Mouse (Mus musculus) midbrain, embryonic 11.5 days (tissue): Measurements from ENCODE around the gene Pde2a. TPM values are rescaled to one million over a fixed set of nuclear protein-coding genes. Genes with fewer than 3 reads are reported as not detected.

Experiments
- ATAC-seq: fragments of 200-750 bp; cut with Nextera tagmentation; 2 replicates; pipeline ENCODE4 v1.8.0; 2017; ENCODE audit warnings: moderate TSS enrichment, moderate library complexity; ENCODE audit not compliant: low FRiP score
- DNase-seq: peaks from one replicate; pipeline ENCODE4 v3.0.0; 2015; ENCODE audit warnings: low spot score; ENCODE audit errors: missing footprints
- H3K27ac ChIP-seq: fragments of 300-500 bp; sonication (generic); 2 replicates; pipeline ENCODE4 v1.5.1; 2014; ENCODE audit warnings: low read depth, low read length
- H3K27me3 ChIP-seq: fragments of 300-500 bp; sonication (generic); 2 replicates; pipeline ENCODE4 v1.6.1; 2014; ENCODE audit warnings: mild to moderate bottlenecking, low read length, moderate library complexity, mixed read lengths; ENCODE audit not compliant: control insufficient read depth, insufficient read depth
- H3K36me3 ChIP-seq: fragments of 300-500 bp; sonication (generic); 2 replicates; pipeline ENCODE4 v1.6.1; 2014; ENCODE audit warnings: mild to moderate bottlenecking, low read length, moderate library complexity, mixed read lengths; ENCODE audit not compliant: control insufficient read depth, insufficient read depth
- H3K4me1 ChIP-seq: fragments of 300-500 bp; sonication (generic); 2 replicates; pipeline ENCODE4 v1.6.1; 2014; ENCODE audit warnings: low read length; ENCODE audit not compliant: control insufficient read depth, insufficient read depth
- H3K4me2 ChIP-seq: fragments of 300-500 bp; sonication (generic); 2 replicates; pipeline ENCODE4 v1.6.1; 2014; ENCODE audit warnings: mild to moderate bottlenecking, moderate library complexity
- H3K4me3 ChIP-seq: fragments of 300-500 bp; sonication (generic); 2 replicates; pipeline ENCODE4 v1.5.1; 2014; ENCODE audit warnings: low read depth, low read length
- H3K9ac ChIP-seq: fragments of 300-500 bp; sonication (generic); 2 replicates; pipeline ENCODE4 v1.6.1; 2014; ENCODE audit warnings: low read length
- H3K9me3 ChIP-seq: fragments of 300-500 bp; sonication (generic); 2 replicates; pipeline ENCODE4 v1.6.1; 2016; ENCODE audit warnings: low read length; ENCODE audit not compliant: control insufficient read depth
- WGBS: fragments of 180-500 bp; shearing (Covaris S2); extraction: QIAGEN DNeasy Blood & Tissue Kit; methylation state at CpG from one replicate; pipeline ENCODE4 v1.1.7; 2014; 5-methylcytosine and 5-hydroxymethylcytosine counted together
- polyA plus RNA-seq: library from polyadenylated mRNA; unstranded; fragments of >200 nt; fragmentation: Nextera tagmentation; extraction: Ambion mirVana; gene quantifications from 2 replicates; pipeline ENCODE4 v1.2.1, GENCODE M21; 2014

Pde2a gene
- polyA plus RNA-seq, 1 experiment from 2014 or later, result 13.0 TPM

DNA sequence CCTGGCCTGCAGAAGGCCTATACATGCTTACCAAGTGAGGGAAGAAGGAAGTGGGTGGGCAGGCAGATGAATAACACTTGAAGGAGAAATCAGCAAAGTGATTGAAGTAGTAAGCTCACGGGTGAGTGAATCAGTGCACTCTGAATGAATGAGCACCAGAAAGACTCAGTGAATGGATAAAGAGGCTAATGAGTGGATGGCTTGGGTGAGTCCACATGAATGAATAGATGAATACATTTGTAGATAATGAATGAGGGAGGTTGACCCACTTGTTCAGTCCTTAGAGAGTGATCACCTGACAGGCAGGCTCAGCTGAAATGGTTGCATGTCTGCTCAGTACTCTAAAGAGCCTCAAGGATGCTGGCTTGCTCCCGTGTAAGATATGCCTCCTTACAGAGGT, 101.7 kb downstream of the Pde2a start:
- H3K27ac ChIP-seq, result no peak overlapping the region
- H3K9ac ChIP-seq, result no peak overlapping the region
- no peaks in the 10 kb centered on the region for H3K36me3 ChIP-seq
- WGBS, result 57% methylated on average over 2 of the region's 2 CpGs
- no peak overlapping the region for H3K4me2 ChIP-seq
- no peaks in the 10 kb centered on the region for H3K27me3 ChIP-seq
- H3K4me3 ChIP-seq, result no peak overlapping the region
- DNase-seq (no peak), ATAC-seq (0 out of 2 replicates have a peak, but pooled peaks have one; percentile 64)
- H3K9me3 ChIP-seq, result no peaks in the 10 kb centered on the region
- H3K4me1 ChIP-seq, result no peaks in the 10 kb centered on the region

DNA sequence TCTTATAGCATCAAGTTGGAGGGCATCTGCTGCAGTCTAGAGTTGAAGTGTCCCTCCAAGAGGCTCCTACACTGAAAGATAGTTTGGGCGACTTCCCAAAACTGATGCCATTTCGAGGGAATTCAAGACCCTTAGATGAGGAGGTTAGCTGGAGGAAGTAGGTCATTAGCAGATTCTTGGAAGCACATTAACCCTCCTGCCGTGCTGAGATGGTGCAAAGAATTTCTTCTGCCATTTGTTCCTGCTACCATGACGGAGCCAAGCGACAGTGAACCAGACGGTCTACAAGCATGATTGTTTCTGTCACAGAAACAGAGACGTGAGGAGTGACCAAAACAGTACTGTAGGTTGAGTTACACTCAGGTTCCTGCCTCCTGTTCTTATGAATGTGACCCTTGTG, 105.0 kb downstream of the Pde2a start:
- H3K36me3 ChIP-seq, result no peaks in the 10 kb centered on the region
- WGBS, result 83% methylated on average over 7 of the region's 7 CpGs
- no peaks in the 10 kb centered on the region for H3K27me3 ChIP-seq
- no peak for DNase-seq
- H3K9ac ChIP-seq, result no peak overlapping the region
- H3K9me3 ChIP-seq, result no peaks in the 10 kb centered on the region
- H3K4me1 ChIP-seq, result no peaks in the 10 kb centered on the region
- no peak for ATAC-seq
- H3K4me3 ChIP-seq, result no peak overlapping the region
- H3K4me2 ChIP-seq, result no peak overlapping the region
- H3K27ac ChIP-seq, result no peak overlapping the region

DNA sequence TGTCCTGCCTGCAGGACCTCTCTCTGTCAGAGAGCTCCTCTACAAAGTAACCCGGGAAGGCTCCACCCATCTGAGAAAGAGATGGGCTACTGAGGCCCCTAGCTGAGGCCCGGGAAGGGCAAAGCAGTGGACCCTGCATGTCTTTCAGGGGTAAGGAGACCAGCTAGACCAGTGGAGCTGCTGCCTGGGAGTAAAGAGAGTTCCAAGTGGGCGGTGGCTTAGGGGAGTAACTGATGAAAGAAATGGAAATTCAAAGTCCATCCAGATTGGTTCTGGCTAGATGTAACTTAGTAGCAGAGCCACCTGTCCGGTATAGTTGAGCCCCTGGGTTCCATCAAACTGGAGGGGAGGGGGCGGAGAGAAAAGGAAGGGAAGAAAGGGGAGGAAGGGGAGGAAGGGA, 112.9 kb downstream of the Pde2a start:
- DNase-seq (no peak), ATAC-seq (no peak)
- no peak overlapping the region for H3K4me2 ChIP-seq
- no peaks in the 10 kb centered on the region for H3K4me1 ChIP-seq
- H3K27ac ChIP-seq, result no peak overlapping the region
- no peak overlapping the region for H3K9ac ChIP-seq
- H3K4me3 ChIP-seq, result no peak overlapping the region
- WGBS, result 33% methylated on average over 5 of the region's 5 CpGs
- no peaks in the 10 kb centered on the region for H3K9me3 ChIP-seq
- no peaks in the 10 kb centered on the region for H3K36me3 ChIP-seq
- H3K27me3 ChIP-seq, result no peaks in the 10 kb centered on the region

DNA sequence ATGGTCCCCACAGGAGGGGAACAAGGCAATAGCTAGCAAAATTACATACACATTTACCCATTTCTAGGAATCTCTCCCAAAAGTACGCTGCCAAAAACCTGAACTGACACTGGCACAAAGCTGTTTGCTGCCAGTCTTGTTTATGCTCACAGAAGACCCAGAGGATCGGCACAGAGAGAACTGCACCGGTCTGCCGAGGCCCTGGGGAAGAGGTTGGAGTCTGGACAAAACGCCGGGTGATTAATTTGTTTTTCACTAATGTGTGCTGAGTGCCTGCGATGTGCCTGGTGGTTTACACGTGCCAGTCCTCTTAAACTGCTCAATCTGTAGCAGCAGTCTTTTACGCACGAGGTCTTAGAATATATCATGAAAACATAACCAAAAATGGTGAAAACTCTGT, 113.6 kb downstream of the Pde2a start:
- H3K9ac ChIP-seq, result no peak overlapping the region
- no peak overlapping the region for H3K27ac ChIP-seq
- no peaks in the 10 kb centered on the region for H3K27me3 ChIP-seq
- no peak overlapping the region for H3K4me2 ChIP-seq
- no peaks in the 10 kb centered on the region for H3K36me3 ChIP-seq
- DNase-seq (no peak), ATAC-seq (no peak)
- no peak overlapping the region for H3K4me3 ChIP-seq
- WGBS, result 83% methylated on average over 10 of the region's 10 CpGs
- H3K4me1 ChIP-seq, result no peaks in the 10 kb centered on the region
- H3K9me3 ChIP-seq, result no peaks in the 10 kb centered on the region

DNA sequence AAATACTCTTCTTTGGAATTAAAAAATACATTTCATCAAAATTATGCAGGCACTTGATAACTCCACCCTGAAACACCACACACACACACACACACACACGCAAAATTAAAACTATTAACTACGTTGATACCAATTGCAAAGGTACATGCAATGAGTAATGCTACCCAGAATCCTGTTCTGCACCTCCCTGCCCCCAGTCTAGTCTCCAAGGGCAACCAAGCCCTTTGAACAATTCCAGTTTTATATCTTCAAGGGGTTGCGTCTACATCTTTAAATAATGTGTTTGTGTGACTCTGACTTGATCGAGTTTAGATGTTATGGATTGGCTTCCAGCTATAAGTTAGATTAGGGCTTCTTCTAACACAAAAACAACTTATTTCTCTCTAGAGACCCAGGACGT, 114.0 kb downstream of the Pde2a start:
- Histone ChIP-seq H3K4me1 (no peaks in the 10 kb centered on the region), H3K36me3 (no peaks in the 10 kb centered on the region), H3K27me3 (no peaks in the 10 kb centered on the region), H3K27ac (no peak overlapping the region), H3K9ac (no peak overlapping the region), H3K4me3 (no peak overlapping the region), H3K9me3 (no peaks in the 10 kb centered on the region), H3K4me2 (no peak overlapping the region)
- WGBS, result 76% methylated on average over 5 of the region's 5 CpGs
- ATAC-seq (no peak), DNase-seq (no peak)

DNA sequence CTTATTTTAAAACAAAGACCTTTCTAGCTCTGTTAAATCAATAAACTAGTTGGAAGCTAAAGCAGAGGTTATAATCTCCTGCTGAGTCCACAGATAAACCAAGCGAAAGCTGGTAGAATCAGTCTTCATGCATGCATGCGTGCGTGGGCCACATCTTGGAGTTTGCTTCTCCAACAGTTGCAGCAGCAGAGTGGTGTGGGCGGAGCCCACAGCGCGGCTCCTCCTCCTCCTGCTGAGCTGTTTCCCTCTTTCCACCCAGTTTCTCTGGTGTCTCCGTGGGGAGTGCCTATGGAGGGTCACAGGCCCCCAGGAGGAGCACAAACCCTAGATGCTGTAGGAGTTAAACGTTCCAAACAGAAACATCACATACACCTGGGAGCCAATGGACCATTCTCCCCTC, 116.0 kb downstream of the Pde2a start:
- H3K4me3 ChIP-seq, result no peak overlapping the region
- H3K36me3 ChIP-seq, result no peaks in the 10 kb centered on the region
- no peak overlapping the region for H3K9ac ChIP-seq
- no peak overlapping the region for H3K4me2 ChIP-seq
- 52% methylated on average over 8 of the region's 8 CpGs for WGBS
- no peak for DNase-seq
- H3K4me1 ChIP-seq, result no peaks in the 10 kb centered on the region
- H3K27me3 ChIP-seq, result no peaks in the 10 kb centered on the region
- no peaks in the 10 kb centered on the region for H3K9me3 ChIP-seq
- H3K27ac ChIP-seq, result no peak overlapping the region
- ATAC-seq, result no peak

DNA sequence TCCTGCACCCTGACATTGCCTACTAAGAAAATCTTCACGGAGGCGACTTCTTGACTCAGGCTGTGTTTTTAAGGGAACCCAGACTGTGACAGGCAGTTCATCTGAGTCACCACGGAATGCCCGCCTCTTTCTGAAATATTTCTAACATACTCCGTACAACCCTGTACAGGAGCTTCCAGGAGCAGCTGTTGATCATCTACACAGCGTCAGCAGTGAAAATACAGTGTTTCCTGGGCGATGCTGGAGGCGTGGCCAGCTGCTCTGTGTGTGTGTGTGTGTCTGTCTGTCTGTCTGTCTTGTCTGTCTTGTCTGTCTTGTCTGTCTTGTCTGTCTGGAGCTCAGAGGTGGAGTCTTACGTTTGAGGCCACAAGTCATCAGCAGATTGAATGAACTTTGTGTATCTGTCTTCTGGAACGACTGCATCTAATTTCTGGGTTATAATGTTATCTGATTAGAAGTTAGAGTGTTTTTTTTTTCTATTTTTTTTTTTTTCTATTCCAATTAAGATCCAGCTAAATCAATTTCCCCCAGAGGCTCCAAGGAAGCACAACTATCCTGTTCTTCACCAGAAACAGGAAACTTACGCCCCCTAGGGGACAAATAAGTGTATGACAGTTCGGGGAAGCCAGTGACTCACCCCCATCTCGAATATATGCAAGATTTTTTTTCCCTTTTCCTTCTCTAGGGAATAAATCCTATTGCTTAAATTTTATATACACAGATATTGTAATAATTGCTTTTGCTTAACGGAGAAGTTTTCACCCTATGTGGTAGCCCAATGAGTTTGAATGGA, 116.8 kb downstream of the Pde2a start:
- H3K9me3 ChIP-seq, result no peaks in the 10 kb centered on the region
- DNase-seq (peak; percentile 90), ATAC-seq (no peak)
- no peak overlapping the region for H3K4me3 ChIP-seq
- no peak overlapping the region for H3K4me2 ChIP-seq
- no peaks in the 10 kb centered on the region for H3K36me3 ChIP-seq
- 65% methylated on average over 14 of the region's 14 CpGs for WGBS
- no peaks in the 10 kb centered on the region for H3K27me3 ChIP-seq
- no peak overlapping the region for H3K27ac ChIP-seq
- H3K9ac ChIP-seq, result no peak overlapping the region
- no peaks in the 10 kb centered on the region for H3K4me1 ChIP-seq

DNA sequence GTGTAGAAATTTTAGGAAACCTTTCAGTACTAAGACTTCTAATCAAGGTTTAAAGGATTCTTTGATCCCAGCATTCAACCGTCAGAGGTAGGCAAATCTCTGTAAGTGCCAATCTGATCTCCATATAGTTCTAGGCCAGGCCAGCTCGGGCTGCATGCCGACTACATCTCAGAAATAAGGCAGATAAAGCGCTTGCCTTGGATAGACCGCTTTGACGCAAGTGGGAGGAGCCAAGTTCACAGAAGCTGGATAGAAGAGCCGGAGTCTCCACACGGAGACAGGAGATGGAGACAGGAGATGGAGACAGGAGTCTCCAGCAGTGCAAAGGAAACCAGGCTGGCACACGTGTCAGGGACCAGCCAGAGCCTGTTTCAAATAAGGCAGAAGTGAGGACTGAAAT, 118.3 kb downstream of the Pde2a start:
- WGBS, result 52% methylated on average over 9 of the region's 9 CpGs
- Histone ChIP-seq H3K4me1 (no peaks in the 10 kb centered on the region), H3K27me3 (no peaks in the 10 kb centered on the region), H3K36me3 (no peaks in the 10 kb centered on the region), H3K4me2 (no peak overlapping the region), H3K27ac (no peak overlapping the region), H3K9ac (no peak overlapping the region), H3K9me3 (no peaks in the 10 kb centered on the region), H3K4me3 (no peak overlapping the region)
- no peak for ATAC-seq
- peak; percentile 88 for DNase-seq

DNA sequence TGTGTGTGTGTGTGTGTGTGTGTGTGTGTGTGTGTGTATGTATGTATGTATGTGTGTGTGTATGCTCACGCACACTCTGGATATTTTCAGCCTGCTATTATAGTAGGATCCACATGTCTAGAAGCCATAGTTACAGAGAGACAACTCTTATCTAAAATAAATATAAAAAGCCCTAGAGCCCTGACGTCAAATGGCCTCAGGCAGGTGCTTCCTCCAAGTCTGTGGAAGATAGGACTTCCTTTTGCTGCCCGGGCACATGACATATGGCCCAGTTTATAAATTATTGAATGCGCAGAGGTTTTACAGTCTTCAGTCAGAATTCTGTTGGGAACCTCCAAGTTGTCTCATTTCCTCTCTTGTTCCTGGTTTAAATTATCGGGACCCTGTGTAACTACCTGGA, 119.2 kb downstream of the Pde2a start:
- Histone ChIP-seq H3K4me2 (no peak overlapping the region), H3K9ac (no peak overlapping the region), H3K36me3 (no peaks in the 10 kb centered on the region), H3K9me3 (no peaks in the 10 kb centered on the region), H3K4me1 (no peaks in the 10 kb centered on the region), H3K27ac (no peak overlapping the region), H3K27me3 (no peaks in the 10 kb centered on the region), H3K4me3 (no peak overlapping the region)
- 84% methylated on average over 5 of the region's 5 CpGs for WGBS
- DNase-seq (no peak), ATAC-seq (no peak)
